Mouse (Mus musculus): ENCODE data around the gene Nhs. TPM values are rescaled to one million over a fixed set of nuclear protein-coding genes. Genes with fewer than 3 reads are reported as not detected.

Gene Nhs
- total and polyA plus RNA-seq, 3 experiments = under 0.01 TPM; not detected in 2

- Histone ChIP-seq H3K36me3 (replicated peaks) (no peaks in the 10 kb centered on the region), H3K4me3 (ENCODE audit: low read depth, low read length) (no peak overlapping the region), H3K27me3 (ENCODE audit: insufficient read depth, low read length) (no peaks in the 10 kb centered on the region), H3K4me1 (ENCODE audit: insufficient read depth, low read depth, low read length) (no peaks in the 10 kb centered on the region), H3K9me3 (replicated peaks) (no peaks in the 10 kb centered on the region)
- no peak for DNase-seq (ENCODE audit: low spot score)
- no peak for TF ChIP-seq CTCF (IDR thresholded peaks at IDR 0.05; ENCODE audit: low read depth, low read length)
- no peak for TF ChIP-seq GATA1 (IDR thresholded peaks at IDR 0.05; ENCODE audit: borderline replicate concordance, low read length)
- TF ChIP-seq POLR2AphosphoS5 (IDR thresholded peaks at IDR 0.05; ENCODE audit: insufficient replicate concordance, low read depth, low read length) = no peak
- no peak for TF ChIP-seq TAL1 (conservative IDR thresholded peaks at IDR 0.05; ENCODE audit: low read depth, low read length)
- TF ChIP-seq GATA2 (IDR thresholded peaks at IDR 0.05; ENCODE audit: borderline replicate concordance, low read depth, low read length) = no peak
- no peak for ATAC-seq (ENCODE audit: extremely low read depth, insufficient number of reproducible peaks, low FRiP score, poor library complexity, severe bottlenecking)
These were observed 46.3 kb downstream of the Nhs start for GRCm38 (mm10) chrX:162113257-162113656.

GRCm38 (mm10) chrX:162102802-162103434 is 56.6 kb downstream of the Nhs start:
- DNase-seq (ENCODE audit: low spot score) = no peak
- Histone ChIP-seq H3K36me3 (replicated peaks) (no peaks in the 10 kb centered on the region), H3K4me1 (ENCODE audit: insufficient read depth, low read depth, low read length) (no peaks in the 10 kb centered on the region), H3K9me3 (replicated peaks) (no peaks in the 10 kb centered on the region), H3K27me3 (ENCODE audit: insufficient read depth, low read length) (no peaks in the 10 kb centered on the region), H3K4me3 (ENCODE audit: low read depth, low read length) (no peak overlapping the region)
- TF ChIP-seq GATA2 (IDR thresholded peaks at IDR 0.05; ENCODE audit: borderline replicate concordance, low read depth, low read length) (no peak), POLR2AphosphoS5 (IDR thresholded peaks at IDR 0.05; ENCODE audit: insufficient replicate concordance, low read depth, low read length) (no peak), CTCF (IDR thresholded peaks at IDR 0.05; ENCODE audit: low read depth, low read length) (no peak), GATA1 (IDR thresholded peaks at IDR 0.05; ENCODE audit: borderline replicate concordance, low read length) (no peak)
- no peak for ATAC-seq (ENCODE audit: extremely low read depth, insufficient number of reproducible peaks, low FRiP score, poor library complexity, severe bottlenecking)

GRCm38 (mm10) chrX:162098364-162098763 is 61.2 kb downstream of the Nhs start:
- no peak for ATAC-seq (ENCODE audit: extremely low read depth, insufficient number of reproducible peaks, low FRiP score, poor library complexity, severe bottlenecking)

GRCm38 (mm10) chrX:162087291-162087690 is 72.2 kb downstream of the Nhs start:
- TF ChIP-seq TAL1 (conservative IDR thresholded peaks at IDR 0.05; ENCODE audit: low read depth, low read length) (no peak), CTCF (IDR thresholded peaks at IDR 0.05; ENCODE audit: low read depth, low read length) (no peak), POLR2AphosphoS5 (IDR thresholded peaks at IDR 0.05; ENCODE audit: insufficient replicate concordance, low read depth, low read length) (no peak), GATA2 (IDR thresholded peaks at IDR 0.05; ENCODE audit: borderline replicate concordance, low read depth, low read length) (no peak), GATA1 (IDR thresholded peaks at IDR 0.05; ENCODE audit: borderline replicate concordance, low read length) (no peak)
- ATAC-seq (ENCODE audit: extremely low read depth, insufficient number of reproducible peaks, low FRiP score, poor library complexity, severe bottlenecking) = no peak
- no peaks in the 10 kb centered on the region; the same call in 1 of the 2 replicates for H3K27me3 ChIP-seq (ENCODE audit: insufficient read depth, low read length)
- H3K4me3 ChIP-seq (ENCODE audit: low read depth, low read length) = no peak overlapping the region
- no peaks in the 10 kb centered on the region for H3K9me3 ChIP-seq (replicated peaks)
- H3K36me3 ChIP-seq (replicated peaks) = no peaks in the 10 kb centered on the region
- DNase-seq (ENCODE audit: low spot score) = no peak
- H3K4me1 ChIP-seq (ENCODE audit: insufficient read depth, low read depth, low read length) = no peaks in the 10 kb centered on the region

More at GRCm38 (mm10) chrX:162098364-162098763, 61.2 kb downstream of the Nhs start:
- TF ChIP-seq POLR2AphosphoS5 (IDR thresholded peaks at IDR 0.05; ENCODE audit: insufficient replicate concordance, low read depth, low read length) (no peak), GATA2 (IDR thresholded peaks at IDR 0.05; ENCODE audit: borderline replicate concordance, low read depth, low read length) (no peak), TAL1 (conservative IDR thresholded peaks at IDR 0.05; ENCODE audit: low read depth, low read length) (no peak), GATA1 (IDR thresholded peaks at IDR 0.05; ENCODE audit: borderline replicate concordance, low read length) (no peak), CTCF (IDR thresholded peaks at IDR 0.05; ENCODE audit: low read depth, low read length) (no peak)
- Histone ChIP-seq H3K9me3 (replicated peaks) (no peaks in the 10 kb centered on the region), H3K36me3 (replicated peaks) (no peaks in the 10 kb centered on the region), H3K4me3 (ENCODE audit: low read depth, low read length) (no peak overlapping the region), H3K4me1 (ENCODE audit: insufficient read depth, low read depth, low read length) (no peaks in the 10 kb centered on the region), H3K27me3 (ENCODE audit: insufficient read depth, low read length) (no peaks in the 10 kb centered on the region)
- no peak for DNase-seq (ENCODE audit: low spot score)

- TF ChIP-seq TAL1 (conservative IDR thresholded peaks at IDR 0.05; ENCODE audit: low read depth, low read length) (no peak), GATA2 (IDR thresholded peaks at IDR 0.05; ENCODE audit: borderline replicate concordance, low read depth, low read length) (no peak)
- Histone ChIP-seq H3K36me3 (replicated peaks) (no peaks in the 10 kb centered on the region), H3K9me3 (replicated peaks) (no peaks in the 10 kb centered on the region), H3K27me3 (ENCODE audit: insufficient read depth, low read length) (no peaks in the 10 kb centered on the region), H3K4me1 (ENCODE audit: insufficient read depth, low read depth, low read length) (no peaks in the 10 kb centered on the region), H3K4me3 (ENCODE audit: low read depth, low read length) (no peak overlapping the region)
- ATAC-seq (ENCODE audit: extremely low read depth, insufficient number of reproducible peaks, low FRiP score, poor library complexity, severe bottlenecking) (no peak), DNase-seq (ENCODE audit: low spot score) (no peak)
These were observed 73.7 kb downstream of the Nhs start for GRCm38 (mm10) chrX:162085897-162086200.

- DNase-seq (ENCODE audit: low spot score) = no peak
- no peaks in the 10 kb centered on the region for H3K4me1 ChIP-seq (ENCODE audit: insufficient read depth, low read depth, low read length)
- TF ChIP-seq GATA1 (IDR thresholded peaks at IDR 0.05; ENCODE audit: borderline replicate concordance, low read length) (no peak), GATA2 (IDR thresholded peaks at IDR 0.05; ENCODE audit: borderline replicate concordance, low read depth, low read length) (no peak)
- no peaks in the 10 kb centered on the region for H3K27me3 ChIP-seq (ENCODE audit: insufficient read depth, low read length)
- ATAC-seq (ENCODE audit: extremely low read depth, insufficient number of reproducible peaks, low FRiP score, poor library complexity, severe bottlenecking) = no peak
- H3K9me3 ChIP-seq (replicated peaks) = no peaks in the 10 kb centered on the region
- no peak overlapping the region for H3K4me3 ChIP-seq (ENCODE audit: low read depth, low read length)
- no peaks in the 10 kb centered on the region for H3K36me3 ChIP-seq (replicated peaks)
These were observed 74.3 kb downstream of the Nhs start for GRCm38 (mm10) chrX:162085062-162085896.

Data from G1E (cell line).